ENCODE assay signal across 11 mouse cellular contexts in the genomic region with DNA sequence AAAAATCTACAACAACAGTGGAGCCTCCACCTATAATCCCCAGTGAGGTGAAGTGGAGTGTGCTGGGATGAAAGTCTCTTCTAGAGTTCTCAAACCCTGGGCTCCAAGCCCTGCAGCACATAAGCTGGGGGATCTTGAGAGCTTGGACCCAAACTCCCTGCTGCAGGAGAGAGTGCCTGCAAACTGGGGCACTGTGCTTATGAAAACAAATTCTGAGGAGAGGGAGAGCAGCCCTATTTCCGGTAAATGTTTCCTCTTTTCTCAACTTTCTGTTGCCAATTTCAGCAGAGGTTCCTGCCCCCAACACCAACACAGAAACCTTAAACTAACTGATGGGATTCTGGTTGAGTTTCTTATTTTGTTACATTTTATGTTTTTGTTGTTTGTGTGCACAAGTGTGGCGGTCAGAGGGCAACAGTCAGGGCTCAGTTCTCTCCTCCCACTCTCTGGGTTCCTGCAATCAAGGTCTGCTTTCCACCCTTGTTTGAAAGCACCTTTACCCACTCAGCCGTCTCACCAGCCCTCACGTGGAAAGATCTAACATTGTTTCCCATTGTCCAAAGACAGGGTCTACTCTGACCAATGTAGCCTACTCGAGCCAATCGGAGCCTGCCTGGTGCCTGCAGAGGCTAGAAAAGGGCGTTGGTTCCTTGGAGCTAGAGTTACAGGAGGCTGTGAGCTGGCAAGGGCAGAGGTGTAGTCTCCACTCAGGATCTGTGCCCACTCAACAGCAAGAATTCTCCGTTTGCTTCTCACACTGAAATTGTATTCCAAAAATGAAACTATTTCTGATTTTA. TPM values are rescaled to one million over a fixed set of nuclear protein-coding genes. Genes with fewer than 3 reads are reported as not detected.
A peak's percentile ranks its signal among the peaks of the same experiment; 100 is the strongest.
DNase-seq lines count a peak whose midpoint lies in the region; ATAC-seq and TF ChIP-seq lines count a peak whose summit lies in the region.
"Had no signal": no experiment of that assay in that cellular context is flagged by ENCODE, and none has a peak within 500 bp of the region (broad histone marks: within the 10 kb centered on the region; RNA-seq: fewer than 3 reads in every experiment).

No protein-coding gene starts in this region.

- H3K27ac ChIP-seq in kidney, embryonic 15.5 days: peak overlapping the region; percentile 71
- H3K27ac ChIP-seq in kidney, embryonic 14.5 days (ENCODE audit: low read depth, low read length): no peak overlapping the region
- H3K27ac ChIP-seq in ES-E14 (ENCODE audit: insufficient read depth, low read depth, low read length, poor library complexity, severe bottlenecking): no peak overlapping the region

- H3K36me3 ChIP-seq in kidney, embryonic 15.5 days: peaks cover 6% of the 10 kb centered on the region
- H3K36me3 ChIP-seq in kidney, embryonic 14.5 days (ENCODE audit: control insufficient read depth, insufficient read depth, low read length): peaks cover 5% of the 10 kb centered on the region; the same call in 1 of the 2 replicates
- H3K36me3 ChIP-seq in ES-E14 (ENCODE audit: control insufficient read depth, insufficient read depth, low read length, poor library complexity, severe bottlenecking): peaks cover 13% of the 10 kb centered on the region
- no peaks in the 10 kb centered on the region for H3K36me3 ChIP-seq in splenic B cell, adult 2 months (ENCODE audit: control insufficient read depth, insufficient read depth, low read length, poor library complexity, severe bottlenecking)

- no peaks in the 10 kb centered on the region for H3K27me3 ChIP-seq in kidney, embryonic 15.5 days
- no peaks in the 10 kb centered on the region for H3K27me3 ChIP-seq in kidney, embryonic 14.5 days (ENCODE audit: control insufficient read depth, insufficient read depth, low read length)
- no peaks in the 10 kb centered on the region for H3K27me3 ChIP-seq in splenic B cell, adult 2 months (ENCODE audit: control insufficient read depth, insufficient read depth, low read length, poor library complexity, severe bottlenecking)

- H3K9ac ChIP-seq in kidney, embryonic 15.5 days: no peak overlapping the region
- no peak overlapping the region for H3K9ac ChIP-seq in kidney, embryonic 14.5 days (ENCODE audit: low read depth, low read length)
- H3K9ac ChIP-seq in ES-E14 (ENCODE audit: insufficient read depth, low read depth, low read length, poor library complexity, severe bottlenecking): peak overlapping the region; percentile 14; the same call in 1 of the 2 replicates

- peaks cover 28% of the 10 kb centered on the region for H3K4me1 ChIP-seq in kidney, embryonic 15.5 days
- H3K4me1 ChIP-seq in kidney, embryonic 14.5 days (ENCODE audit: control insufficient read depth, insufficient read depth, low read length): peaks cover 5% of the 10 kb centered on the region; the same call in 1 of the 2 replicates
- H3K4me1 ChIP-seq in ES-E14 (ENCODE audit: control insufficient read depth in 2 of 2, insufficient read depth in 2 of 2, low read length in 2 of 2, poor library complexity in 1 of 2): peaks cover 0 to 5% of the 10 kb centered on the region in 2 experiments; a peak in 2 of 4 replicates

- DNase-seq in ES-E14 (ENCODE audit: low read depth, low spot score): no peak
- peak; percentile 57 for DNase-seq in splenic B cell, adult 2 months (ENCODE audit: low read depth, low spot score)
- DNase-seq in left cerebral cortex, adult 18-20 months (ENCODE audit: low spot score in 2 of 2): no peak
- DNase-seq in urinary bladder, postnatal 14 days (ENCODE audit: low spot score): no peak
- DNase-seq: cerebellum, adult 9-11 months had no signal

- H3K4me2 ChIP-seq in kidney, embryonic 15.5 days: no peak overlapping the region
- H3K4me2 ChIP-seq in kidney, embryonic 14.5 days (replicated peaks; ENCODE audit: low read depth, low read length): no peak overlapping the region

- no peaks in the 10 kb centered on the region for H3K9me3 ChIP-seq in kidney, embryonic 15.5 days (replicated peaks)
- H3K9me3 ChIP-seq in kidney, embryonic 14.5 days (ENCODE audit: control insufficient read depth, low read length): no peaks in the 10 kb centered on the region
- no peaks in the 10 kb centered on the region for H3K9me3 ChIP-seq in ES-E14 (ENCODE audit: control insufficient read depth, insufficient read depth, low read depth, low read length)

- WGBS in kidney, embryonic 15.5 days: 37% methylated on average over 8 of the region's 8 CpGs
- 45% methylated on average over 8 of the region's 8 CpGs for WGBS in kidney, embryonic 14.5 days

- no peak overlapping the region for H3K4me3 ChIP-seq in kidney, embryonic 15.5 days (replicated peaks)
- H3K4me3 ChIP-seq in kidney, embryonic 14.5 days (ENCODE audit: low read length): no peak overlapping the region
- H3K4me3 ChIP-seq in ES-E14 (ENCODE audit: insufficient read depth in 1 of 2, low read depth in 1 of 2, low read length in 2 of 2, poor library complexity in 1 of 2, severe bottlenecking in 1 of 2): no peak overlapping the region

- ATAC-seq in kidney, embryonic 15.5 days (replicated peaks; ENCODE audit: low FRiP score): no peak
- ATAC-seq in kidney, embryonic 14.5 days (ENCODE audit: low FRiP score, low TSS enrichment): no peak
- ATAC-seq in granulocyte monocyte progenitor cell, adult 5-6 weeks (replicated peaks; ENCODE audit: poor library complexity, severe bottlenecking): 0 out of 2 replicates have a peak, but pooled peaks have one; percentile 1
- ATAC-seq in cerebellum, adult (ENCODE audit: insufficient number of reproducible peaks, low FRiP score, low TSS enrichment): no peak
- ATAC-seq: forebrain, embryonic 14.5 days had no signal

- in situ Hi-C loops in ES-E14 (cut with MboI; ENCODE audit: low sequenced_read_pairs in 2 of 2, unreplicated experiment in 2 of 2): no loop called here

TF ChIP-seq in ES-E14, 5 proteins besides CTCF, POLR2A, EP300 and RAD21:
- no peak for TF ChIP-seq ZC3H11A (IDR thresholded peaks at IDR 0.05; ENCODE audit: borderline replicate concordance, low read depth, low read length)
- no peak for TF ChIP-seq CHD2 (IDR thresholded peaks at IDR 0.05; ENCODE audit: low read depth, low read length)
- no peak for TF ChIP-seq HCFC1 (IDR thresholded peaks at IDR 0.05; ENCODE audit: borderline replicate concordance, insufficient read depth, low read length)
- TF ChIP-seq MAFK (IDR thresholded peaks at IDR 0.05; ENCODE audit: insufficient read depth, low read depth, low read length): no peak
- TF ChIP-seq ZNF384 (IDR thresholded peaks at IDR 0.05; ENCODE audit: low read depth, low read length): no peak

RNA-seq across cellular contexts. Expression of gene Oaz1, which starts 2.4 kb away (rescaled TPM):
- polyA plus RNA-seq in kidney, embryonic 15.5 days (2015; fragmentation: Nextera tagmentation; extraction: Ambion mirVana): 1,583 and 1,739 TPM in 2 replicates
- polyA plus RNA-seq in kidney, embryonic 14.5 days (2014; fragmentation: Nextera tagmentation; extraction: Ambion mirVana): 1,867 and 1,944 TPM in 2 replicates
- 823 and 1,116 TPM in 2 replicates for total RNA-seq in ES-E14 (2012; rRNA removed)
- total RNA-seq in granulocyte monocyte progenitor cell, adult 5-6 weeks (2014; fragmentation: Nextera tagmentation): 1,332 and 1,363 TPM in 2 replicates
- total RNA-seq in granulocyte monocyte progenitor cell, adult 5-6 weeks (2017): 324 and 374 TPM in 2 replicates
- 100 to 1,000 TPM; 517 to 561 TPM for total RNA-seq in left cerebral cortex, adult 18-20 months (2021)

RNA-seq across cellular contexts. Expression of gene Jsrp1, which starts 10.7 kb away (rescaled TPM):
- 5.6 and 5.7 TPM in 2 replicates for polyA plus RNA-seq in kidney, embryonic 15.5 days (2015; fragmentation: Nextera tagmentation; extraction: Ambion mirVana)
- 4.4 and 5.2 TPM in 2 replicates for polyA plus RNA-seq in kidney, embryonic 14.5 days (2014; fragmentation: Nextera tagmentation; extraction: Ambion mirVana)
- 0.67 and 1.0 TPM in 2 replicates for total RNA-seq in ES-E14 (2012; rRNA removed)
- not detected in 2 replicates for total RNA-seq in granulocyte monocyte progenitor cell, adult 5-6 weeks (2014; fragmentation: Nextera tagmentation)
- total RNA-seq in granulocyte monocyte progenitor cell, adult 5-6 weeks (2017): not detected in 2 replicates
- total RNA-seq in left cerebral cortex, adult 18-20 months (2021): 1 to 10 TPM; 6.6 to 8.0 TPM

RNA-seq across cellular contexts. Expression of gene Amh, which starts 19.0 kb away (rescaled TPM):
- 0.09 TPM in 1 of 2 replicates, not detected in the other for polyA plus RNA-seq in kidney, embryonic 15.5 days (2015; fragmentation: Nextera tagmentation; extraction: Ambion mirVana)
- polyA plus RNA-seq in kidney, embryonic 14.5 days (2014; fragmentation: Nextera tagmentation; extraction: Ambion mirVana): not detected in 2 replicates
- total RNA-seq in ES-E14 (2012; rRNA removed): 1.0 and 1.9 TPM in 2 replicates
- total RNA-seq in granulocyte monocyte progenitor cell, adult 5-6 weeks (2014; fragmentation: Nextera tagmentation): not detected in 2 replicates
- total RNA-seq in granulocyte monocyte progenitor cell, adult 5-6 weeks (2017): 0.15 TPM in 1 of 2 replicates, not detected in the other
- total RNA-seq in left cerebral cortex, adult 18-20 months (2021): 1 to 10 TPM; 2.4 to 2.9 TPM
- polyA plus RNA-seq: hindbrain, embryonic 11.5 days had no signal

RNA-seq across cellular contexts. Expression of gene Lingo3, which starts 19.8 kb away (rescaled TPM):
- 0.83 and 1.2 TPM in 2 replicates for polyA plus RNA-seq in kidney, embryonic 15.5 days (2015; fragmentation: Nextera tagmentation; extraction: Ambion mirVana)
- 0.17 and 0.97 TPM in 2 replicates for polyA plus RNA-seq in kidney, embryonic 14.5 days (2014; fragmentation: Nextera tagmentation; extraction: Ambion mirVana)
- 2.4 and 6.9 TPM in 2 replicates for total RNA-seq in ES-E14 (2012; rRNA removed)
- total RNA-seq in granulocyte monocyte progenitor cell, adult 5-6 weeks (2014; fragmentation: Nextera tagmentation): 0.21 TPM in 1 of 2 replicates, not detected in the other
- 0.15 TPM in 1 of 2 replicates, not detected in the other for total RNA-seq in granulocyte monocyte progenitor cell, adult 5-6 weeks (2017)
- total RNA-seq in left cerebral cortex, adult 18-20 months (2021): 10 to 100 TPM; 35.4 to 45.0 TPM

RNA-seq across cellular contexts. Expression of gene Plekhj1, which starts 25.6 kb away (rescaled TPM):
- polyA plus RNA-seq in kidney, embryonic 15.5 days (2015; fragmentation: Nextera tagmentation; extraction: Ambion mirVana): 126 and 130 TPM in 2 replicates
- 121 and 126 TPM in 2 replicates for polyA plus RNA-seq in kidney, embryonic 14.5 days (2014; fragmentation: Nextera tagmentation; extraction: Ambion mirVana)
- total RNA-seq in ES-E14 (2012; rRNA removed): 77.2 and 87.1 TPM in 2 replicates
- 99.1 and 108 TPM in 2 replicates for total RNA-seq in granulocyte monocyte progenitor cell, adult 5-6 weeks (2014; fragmentation: Nextera tagmentation)
- 33.0 and 33.7 TPM in 2 replicates for total RNA-seq in granulocyte monocyte progenitor cell, adult 5-6 weeks (2017)
- total RNA-seq in left cerebral cortex, adult 18-20 months (2021): 10 to 100 TPM; 66.1 to 77.7 TPM
